Mouse (Mus musculus): ENCODE data around the gene Siglecf.

Siglecf gene

GRCm38 (mm10) chr7:43351154-43351553, at the start of gene Siglecf:
TSS of gene Siglecf (plus strand) at chr7:43351341.
- no peak for DNase-seq

DNA sequence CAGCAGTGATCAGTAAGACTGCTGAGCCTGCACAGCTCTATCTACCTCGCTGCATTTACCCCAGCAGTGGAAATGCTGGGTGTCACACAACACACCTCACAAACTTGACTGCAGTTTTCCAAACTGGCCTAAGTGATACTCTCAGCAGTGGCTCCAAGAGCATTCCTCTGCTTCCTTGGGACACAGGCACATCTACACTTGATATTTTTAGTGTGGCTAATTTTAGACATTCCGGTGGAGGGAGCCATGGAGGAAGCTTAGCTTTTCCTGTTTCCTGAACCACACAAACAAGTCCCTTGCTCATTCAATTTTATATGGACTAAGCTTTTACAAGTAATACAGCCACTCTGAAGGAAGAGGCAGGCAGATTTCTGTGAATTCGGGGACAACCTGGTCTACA, 45.9 kb upstream of the Siglecf start:
- no peak for DNase-seq

DNA sequence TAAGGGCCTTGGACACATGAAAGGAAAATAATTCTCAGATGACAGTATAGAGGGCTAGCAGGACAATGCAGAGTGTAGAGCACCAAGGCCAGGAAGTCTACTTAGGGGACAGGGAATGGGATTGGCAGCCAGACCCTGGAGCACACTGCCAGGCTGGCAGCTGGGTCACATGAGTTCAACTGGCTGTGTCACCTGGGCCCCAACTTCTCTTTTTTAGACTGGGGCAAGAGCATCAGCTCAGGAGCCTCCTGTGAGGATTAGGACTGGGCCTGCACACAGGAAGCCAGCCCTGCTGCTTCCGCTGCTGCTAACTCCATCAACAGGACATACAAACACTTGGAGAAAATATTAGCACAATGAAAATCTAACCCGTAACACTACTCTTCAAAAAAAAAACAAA, 42.1 kb upstream of the Siglecf start:
- no peak for DNase-seq

- DNase-seq = no peak
Measured at GRCm38 (mm10) chr7:43311632-43312031, 39.5 kb upstream of the Siglecf start.

GRCm38 (mm10) chr7:43312386-43313012, 38.6 kb upstream of the Siglecf start:
- DNase-seq = no peak

DNA sequence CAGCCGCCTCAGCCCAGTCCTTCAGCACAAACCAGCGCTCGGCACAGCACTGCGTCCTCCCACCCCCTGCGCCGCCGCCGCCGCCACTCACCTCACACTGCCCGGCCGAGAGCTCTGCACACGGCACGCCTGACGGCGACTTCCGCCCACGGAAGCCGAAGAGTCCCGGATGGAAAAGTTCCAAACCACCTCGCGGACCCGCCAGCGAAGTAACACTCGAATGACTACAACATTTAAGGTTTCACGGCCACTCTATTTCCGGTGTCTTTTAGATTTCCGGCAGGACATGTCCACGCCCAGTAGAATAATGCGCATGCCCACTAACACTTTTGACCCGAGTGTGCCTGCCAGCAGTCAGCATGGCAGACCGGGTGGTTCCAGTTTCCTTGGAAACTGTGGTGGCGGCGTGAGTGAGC, 38.1 kb upstream of the Siglecf start, which contains the start of gene Zfp715:
Gene Zfp715 (minus strand): TSS at position 282 of the 416 bp plus-strand sequence.
- peak; percentile 97 for DNase-seq

DNA sequence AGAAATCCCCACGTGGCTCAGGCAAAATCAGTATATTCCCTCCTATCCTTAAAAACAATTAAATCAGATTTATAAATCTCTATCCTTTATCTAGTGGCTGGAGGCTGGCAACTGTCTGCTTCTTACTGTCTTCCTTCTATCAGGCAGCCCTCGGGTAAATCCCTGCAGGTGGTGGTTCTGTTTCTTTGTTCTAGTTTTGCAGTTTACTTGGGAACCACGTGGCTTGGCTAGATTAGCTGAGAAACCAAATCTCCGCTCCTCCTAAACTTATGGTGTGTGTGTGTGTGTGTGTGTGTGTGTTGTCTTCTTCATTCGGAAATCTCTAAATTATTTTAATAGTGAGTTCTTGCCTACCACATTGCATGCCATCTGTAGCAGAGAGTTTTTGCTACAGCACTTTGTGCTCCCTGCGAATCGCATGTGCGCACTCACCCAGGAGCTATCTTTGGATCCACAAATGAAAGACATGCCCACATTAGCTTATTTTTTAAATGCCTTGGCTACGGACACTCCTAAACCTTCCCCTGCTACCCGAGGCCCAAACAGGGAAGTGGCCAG, 24.8 kb upstream of the Siglecf start:
- DNase-seq = peak; percentile 57

GRCm38 (mm10) chr7:43328101-43328500, 23.0 kb upstream of the Siglecf start:
- no peak for DNase-seq

GRCm38 (mm10) chr7:43333203-43333602, 17.9 kb upstream of the Siglecf start:
- no peak for DNase-seq

GRCm38 (mm10) chr7:43333899-43334298, 17.2 kb upstream of the Siglecf start:
- no peak for DNase-seq

DNA sequence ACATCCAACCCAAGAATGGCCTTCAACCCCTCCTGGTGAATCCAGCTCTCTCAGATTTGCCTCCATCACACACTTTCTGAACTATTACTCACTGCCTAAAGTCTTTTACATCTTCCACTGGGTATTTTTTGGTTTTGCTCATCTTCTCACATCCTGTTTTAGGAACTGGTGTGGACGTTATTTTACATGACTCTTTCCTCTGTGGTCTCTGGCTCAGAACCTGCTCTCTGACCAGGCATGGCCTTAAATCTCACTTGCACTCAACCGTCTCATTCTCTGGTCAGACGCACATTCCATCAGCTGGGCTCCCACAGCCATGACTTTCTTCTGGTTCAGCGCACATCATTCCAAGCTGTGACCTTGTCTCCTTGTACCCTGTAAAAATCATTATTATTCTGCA, 10.4 kb upstream of the Siglecf start:
- DNase-seq = no peak

- DNase-seq = no peak
Measured at GRCm38 (mm10) chr7:43343191-43343590, 8.0 kb upstream of the Siglecf start.

DNA sequence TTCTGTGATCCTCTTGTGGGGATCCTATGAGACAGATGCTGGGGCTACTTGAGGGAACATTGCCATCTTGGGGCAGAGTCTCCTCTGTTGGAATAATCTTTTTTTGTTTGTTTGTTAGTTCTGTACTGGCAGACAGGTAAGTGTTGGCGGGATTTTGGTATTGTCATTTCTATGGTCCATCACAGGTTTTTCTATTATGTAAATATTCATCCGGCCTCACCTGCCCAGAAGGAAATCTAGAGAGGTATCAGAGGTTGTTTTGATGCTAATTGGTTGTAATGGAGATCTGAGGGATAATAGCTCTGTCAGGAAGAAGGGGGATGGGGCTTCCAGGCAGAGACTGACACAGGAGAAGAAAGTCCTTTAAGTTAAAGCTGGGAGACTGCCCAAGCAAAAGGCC, 7.1 kb upstream of the Siglecf start:
- no peak for DNase-seq

DNA sequence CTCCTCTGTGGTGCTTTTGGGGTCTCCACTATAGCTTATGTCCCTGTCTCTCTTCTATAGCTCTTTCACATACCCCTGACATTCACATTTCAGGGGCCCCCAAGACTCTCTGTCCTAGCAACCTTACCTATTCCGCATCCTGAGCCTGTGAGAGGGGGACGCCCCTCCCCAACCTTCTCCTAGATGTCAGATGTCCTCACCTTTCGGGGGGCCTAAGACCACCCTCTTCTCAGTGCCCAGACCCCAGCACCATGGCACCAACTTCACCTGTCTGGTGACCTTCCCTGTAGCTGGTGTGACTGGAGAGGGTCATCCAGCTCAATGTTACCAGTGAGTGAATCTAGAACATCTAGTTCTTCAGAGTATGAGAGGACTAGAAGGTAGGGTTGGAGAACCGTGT, 6.7 kb upstream of the Siglecf start:
- no peak for DNase-seq

GRCm38 (mm10) chr7:43346148-43346547, 5.0 kb upstream of the Siglecf start:
- no peak for DNase-seq

DNA sequence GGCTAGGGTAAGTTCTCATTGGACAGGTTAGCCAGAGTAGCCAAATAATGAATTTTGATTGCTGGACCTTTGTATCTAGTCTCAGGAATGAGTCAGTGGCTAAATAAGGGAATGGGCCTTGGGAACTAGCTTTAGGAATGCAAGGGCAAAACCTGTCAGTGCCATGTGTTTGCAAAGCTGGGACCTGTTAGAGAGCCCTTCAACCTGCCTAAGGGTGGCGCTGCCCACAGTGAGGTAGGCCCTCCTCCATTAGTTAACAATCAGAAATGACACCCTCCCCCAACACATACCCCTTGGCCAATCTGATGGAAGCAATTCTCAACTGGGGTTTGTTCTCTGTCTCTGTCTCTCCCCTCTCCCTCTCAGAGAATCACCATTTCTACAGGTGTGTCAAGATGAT, 4.6 kb upstream of the Siglecf start:
- DNase-seq = no peak

GRCm38 (mm10) chr7:43349623-43350022, 1.5 kb upstream of the Siglecf start:
- DNase-seq = peak; percentile 15

DNA sequence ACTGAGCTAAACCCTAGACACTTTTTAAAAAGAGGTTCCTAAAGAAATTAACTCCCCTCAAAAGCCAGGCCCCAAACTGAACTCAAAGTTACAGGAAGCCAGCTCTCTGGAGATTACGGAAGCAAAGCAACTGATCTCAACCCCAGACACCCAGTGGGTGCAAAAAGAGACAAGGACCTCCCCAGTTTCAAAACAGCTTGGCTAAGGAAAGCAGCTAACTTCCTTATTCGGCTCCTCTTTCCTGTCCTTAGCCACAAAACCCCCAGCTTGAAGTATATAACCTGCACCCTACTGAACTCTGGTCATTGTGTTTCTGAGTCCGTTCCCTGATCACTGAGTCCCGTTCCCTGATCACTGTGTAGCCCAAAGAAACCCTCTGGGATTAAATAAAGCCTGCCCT, 2.0 kb downstream of the Siglecf start:
- peak; percentile 59 for DNase-seq

DNA sequence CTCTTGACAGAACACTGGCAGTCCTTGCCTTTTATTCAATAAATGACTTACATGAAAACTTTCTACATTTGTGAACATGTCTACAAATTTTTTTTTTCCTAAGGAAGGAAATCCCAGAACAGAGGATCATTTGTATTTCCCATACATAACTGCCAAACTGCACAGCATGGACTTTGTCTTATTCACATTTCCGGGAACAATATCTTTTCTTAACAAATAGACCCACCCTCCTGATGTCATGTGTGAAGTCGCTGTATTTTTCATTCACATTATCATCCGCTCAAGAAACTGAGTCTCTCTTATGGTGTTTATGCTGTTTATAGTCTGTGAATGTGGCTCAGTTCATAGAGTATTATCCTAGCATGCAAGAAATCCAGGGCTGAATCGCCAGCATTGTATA, 2.6 kb downstream of the Siglecf start:
- no peak for DNase-seq

DNA sequence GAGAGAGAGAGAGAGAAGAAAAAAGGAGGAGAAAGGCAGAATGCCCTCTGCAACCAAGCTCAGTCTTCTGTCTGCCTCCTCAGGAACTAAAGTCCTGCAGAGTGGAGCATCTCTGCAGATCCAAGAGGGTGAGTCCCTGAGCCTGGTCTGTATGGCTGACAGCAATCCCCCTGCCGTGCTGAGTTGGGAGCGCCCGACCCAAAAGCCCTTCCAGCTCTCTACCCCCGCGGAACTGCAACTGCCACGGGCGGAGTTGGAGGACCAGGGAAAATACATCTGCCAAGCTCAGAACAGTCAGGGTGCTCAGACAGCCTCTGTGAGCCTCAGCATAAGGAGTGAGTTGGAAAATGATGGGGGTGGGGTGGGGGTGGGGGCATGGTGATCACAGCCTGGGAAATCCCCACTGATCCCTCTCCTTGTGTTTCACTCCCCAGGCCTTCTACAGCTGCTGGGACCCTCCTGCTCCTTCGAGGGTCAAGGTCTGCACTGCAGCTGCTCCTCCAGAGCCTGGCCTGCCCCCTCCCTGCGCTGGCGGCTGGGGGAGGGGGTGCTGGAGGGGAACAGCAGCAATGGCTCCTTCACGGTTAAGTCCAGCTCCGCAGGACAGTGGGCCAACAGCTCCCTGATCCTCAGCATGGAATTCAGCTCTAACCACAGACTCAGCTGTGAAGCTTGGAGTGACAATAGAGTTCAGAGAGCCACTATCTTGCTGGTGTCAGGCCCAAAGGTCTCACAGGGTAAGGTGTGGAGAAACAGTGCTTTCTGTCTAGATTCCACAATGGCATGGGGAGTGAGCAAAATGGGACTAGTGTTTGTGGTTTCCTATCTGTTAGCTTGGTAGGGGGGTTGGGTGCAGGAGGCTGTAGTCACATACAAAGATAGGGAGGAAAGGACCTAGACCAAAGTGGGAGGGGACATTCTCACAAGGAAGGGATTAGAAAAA, 4.0 kb downstream of the Siglecf start:
- DNase-seq = peak; percentile 26

DNA sequence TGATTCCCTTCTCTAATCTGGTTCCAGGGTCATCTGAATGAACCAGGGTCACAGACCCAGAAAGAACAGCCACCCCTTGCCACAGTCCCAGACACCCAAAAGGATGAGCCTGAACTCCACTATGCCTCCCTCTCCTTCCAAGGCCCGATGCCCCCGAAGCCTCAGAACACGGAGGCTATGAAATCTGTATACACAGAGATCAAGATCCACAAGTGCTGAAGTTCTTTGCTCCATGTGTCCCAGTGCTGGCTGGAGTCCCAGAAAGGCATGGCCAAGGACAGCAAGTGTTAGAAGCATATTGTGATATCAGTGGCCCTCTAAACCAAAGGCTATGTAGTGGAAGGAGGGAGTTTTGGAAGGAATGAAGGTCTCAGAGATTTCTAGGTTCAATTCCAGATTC, 7.4 kb downstream of the Siglecf start:
- DNase-seq = no peak

DNA sequence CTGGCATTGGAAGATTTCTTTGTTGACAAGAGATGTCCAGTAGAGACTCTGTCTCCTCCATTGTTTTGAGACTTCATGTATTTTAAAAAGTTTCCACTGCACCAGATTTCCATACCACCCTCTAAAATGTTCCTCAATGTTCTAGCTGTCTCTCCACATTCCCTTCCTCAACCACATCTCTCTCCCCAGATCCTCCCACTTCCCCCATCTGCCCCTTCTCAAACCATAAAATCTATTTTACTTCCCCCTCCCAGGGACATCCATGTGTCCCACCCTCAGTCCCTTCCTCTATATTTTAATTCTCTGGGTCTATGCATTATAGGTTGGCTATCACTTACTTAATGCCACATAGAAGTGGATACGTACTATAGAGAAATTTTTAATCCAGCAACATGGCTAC, 10.3 kb downstream of the Siglecf start:
- DNase-seq = no peak

GRCm38 (mm10) chr7:43362021-43362420, 10.9 kb downstream of the Siglecf start:
- no peak for DNase-seq

GRCm38 (mm10) chr7:43378226-43378625, 27.1 kb downstream of the Siglecf start:
- DNase-seq = peak; percentile 12
